Mouse (Mus musculus) myocyte (in vitro differentiated cells): Measurements from ENCODE around the gene Metap1.

ENCODE experiments used
- CEBPB ChIP-seq: IDR thresholded peaks from 2 replicates; pipeline ENCODE4 v1.6.1; 2011; ENCODE audit warnings: mild to moderate bottlenecking, moderate library complexity; ENCODE audit not compliant: poor library complexity, insufficient read depth, severe bottlenecking
- E2F4 ChIP-seq: IDR thresholded peaks from one replicate; pipeline ENCODE4 v1.6.1; 2011; ENCODE audit warnings: mild to moderate bottlenecking, control low read depth, moderate library complexity; ENCODE audit not compliant: insufficient read depth
- MAX ChIP-seq: IDR thresholded peaks from one replicate; pipeline ENCODE4 v1.6.1; 2011; ENCODE audit warnings: low read depth, mild to moderate bottlenecking, control low read depth
- POLR2A ChIP-seq: IDR thresholded peaks from one replicate; pipeline ENCODE4 v1.6.1; 2011; ENCODE audit warnings: low read depth, mild to moderate bottlenecking, control low read depth, moderate library complexity; ENCODE audit not compliant: insufficient read length
- POLR2AphosphoS2 ChIP-seq: IDR thresholded peaks from one replicate; pipeline ENCODE4 v1.6.1; 2011; ENCODE audit warnings: low read depth, control low read depth; ENCODE audit not compliant: insufficient read length
- REST ChIP-seq: IDR thresholded peaks from one replicate; pipeline ENCODE4 v1.6.1; 2011; ENCODE audit warnings: mild to moderate bottlenecking, control low read depth, moderate library complexity; ENCODE audit not compliant: insufficient read depth, insufficient read length
- TCF12 ChIP-seq: IDR thresholded peaks from one replicate; pipeline ENCODE4 v1.6.1; 2011; ENCODE audit warnings: mild to moderate bottlenecking, control low read depth; ENCODE audit not compliant: poor library complexity, insufficient read depth, severe bottlenecking
- TCF3 ChIP-seq: IDR thresholded peaks from one replicate; pipeline ENCODE4 v1.6.1; 2011; ENCODE audit warnings: low read depth, control low read depth; ENCODE audit not compliant: insufficient read length
- USF1 ChIP-seq: IDR thresholded peaks from one replicate; pipeline ENCODE4 v1.6.1; 2011; ENCODE audit warnings: low read depth, mild to moderate bottlenecking, control low read depth, moderate library complexity

DNA sequence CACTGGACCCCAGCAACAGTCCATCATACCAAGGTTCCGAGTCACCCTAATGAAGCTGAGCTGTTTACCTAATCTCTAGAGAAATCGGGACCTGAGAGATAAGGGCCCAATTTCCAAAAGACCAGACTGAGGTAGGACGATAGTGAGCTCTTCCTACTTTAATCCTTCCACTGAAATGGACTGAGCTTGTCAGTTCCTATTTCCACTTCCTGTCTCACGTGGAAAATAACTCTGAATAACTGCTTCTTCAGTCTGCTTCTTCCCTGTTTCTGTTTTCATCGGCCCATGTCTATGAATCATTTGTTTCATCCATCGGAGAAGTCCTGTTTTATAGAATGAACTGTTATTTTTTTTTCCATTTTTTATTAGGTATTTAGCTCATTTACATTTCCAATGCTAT lies 29.9 kb upstream of the Metap1 start:
- no peak for TF ChIP-seq POLR2A
- no peak for TF ChIP-seq TCF3
- TF ChIP-seq MAX: no peak
- TF ChIP-seq POLR2AphosphoS2: no peak
- no peak for TF ChIP-seq E2F4
- no peak for TF ChIP-seq USF1
- no peak for TF ChIP-seq TCF12
- no peak for TF ChIP-seq CEBPB
- no peak for TF ChIP-seq REST
